Comparison of ENCODE assay signal across 8 mouse cellular contexts in genomic region chrX:12068978-12069724, GRCm38 (mm10).
DNase-seq lines count a peak whose midpoint lies in the region; ATAC-seq and TF ChIP-seq lines count a peak whose summit lies in the region.

No protein-coding gene starts in this region.

- peaks cover 59 to 87% of the 10 kb centered on the region in 2 experiments for H3K4me1 ChIP-seq in heart, embryonic 14.5 days (ENCODE audit: control insufficient read depth in 2 of 2, insufficient read depth in 2 of 2, low read length in 2 of 2)
- peaks cover 45% of the 10 kb centered on the region for H3K4me1 ChIP-seq in embryonic facial prominence, embryonic 14.5 days (ENCODE audit: control insufficient read depth, insufficient read depth, low read length)

- no peaks in the 10 kb centered on the region for H3K9me3 ChIP-seq in heart, embryonic 14.5 days (ENCODE audit: control insufficient read depth, low read length)
- H3K9me3 ChIP-seq in embryonic facial prominence, embryonic 14.5 days (ENCODE audit: control insufficient read depth, low read length): no peaks in the 10 kb centered on the region

- H3K9ac ChIP-seq in heart, embryonic 14.5 days (ENCODE audit: low read length): peak overlapping the region; percentile 38; the same call in 1 of the 2 replicates
- H3K9ac ChIP-seq in embryonic facial prominence, embryonic 14.5 days (ENCODE audit: low read depth, low read length): 0 out of 2 replicates have a peak overlapping the region, but pooled peaks have one; percentile 14

- H3K4me2 ChIP-seq in heart, embryonic 14.5 days (ENCODE audit: low read length): peak overlapping the region; percentile 50
- H3K4me2 ChIP-seq in embryonic facial prominence, embryonic 14.5 days (ENCODE audit: low read depth, low read length): peak overlapping the region; percentile 41

- H3K27ac ChIP-seq in heart, embryonic 14.5 days (replicated peaks in 1 of 2; ENCODE audit: control insufficient read depth in 1 of 2, insufficient read depth in 1 of 2, low read depth in 2 of 2, low read length in 2 of 2): 0 out of 4 replicates have a peak overlapping the region, but pooled peaks of 1 of the 2 experiments have one; percentile 14
- peak overlapping the region; percentile 39; the same call in 1 of the 2 replicates for H3K27ac ChIP-seq in embryonic facial prominence, embryonic 14.5 days (replicated peaks; ENCODE audit: low read depth, low read length)

- H3K36me3 ChIP-seq in heart, embryonic 14.5 days (ENCODE audit: control insufficient read depth, insufficient read depth, low read length): no peaks in the 10 kb centered on the region
- no peaks in the 10 kb centered on the region for H3K36me3 ChIP-seq in C2C12 (ENCODE audit: control insufficient read depth, insufficient read depth)
- H3K36me3 ChIP-seq in embryonic facial prominence, embryonic 14.5 days (ENCODE audit: control insufficient read depth, insufficient read depth, low read length): no peaks in the 10 kb centered on the region

- no peak for DNase-seq in heart, adult 9 months (ENCODE audit: low spot score in 2 of 2)
- peak; percentile 76 for DNase-seq in embryonic facial prominence, embryonic 14.5 days (ENCODE audit: low spot score)
- DNase-seq in layer of hippocampus, postnatal 10 days (ENCODE audit: low spot score in 2 of 2): peak; percentile 19 to 37
- DNase-seq in naive thymus-derived CD4-positive, alpha-beta T cell, adult 2 months (ENCODE audit: low read depth): peak; percentile 62
- DNase-seq in ovary, adult 18-20 months (ENCODE audit: low spot score): no peak
- no peak for DNase-seq in frontal cortex, postnatal 25 days (ENCODE audit: low spot score in 2 of 2)

- peaks cover 23% of the 10 kb centered on the region for H3K79me3 ChIP-seq in C2C12 (ENCODE audit: low read depth)

- H3ac ChIP-seq in C2C12 (ENCODE audit: control insufficient read depth, insufficient read length, low read depth): no peak overlapping the region

- H3K4me3 ChIP-seq in heart, embryonic 14.5 days (ENCODE audit: control insufficient read depth in 1 of 2, insufficient read depth in 1 of 2, low read depth in 1 of 2, low read length in 2 of 2): no peak overlapping the region
- no peak overlapping the region for H3K4me3 ChIP-seq in C2C12 (ENCODE audit: insufficient read depth, poor library complexity, severe bottlenecking)
- H3K4me3 ChIP-seq in embryonic facial prominence, embryonic 14.5 days (ENCODE audit: low read depth, low read length): no peak overlapping the region

- peak; percentile 42; the same call in 1 of the 2 replicates for ATAC-seq in heart, embryonic 14.5 days (ENCODE audit: insufficient number of reproducible peaks, insufficient read depth, low FRiP score, low read depth)
- ATAC-seq in embryonic facial prominence, embryonic 14.5 days (ENCODE audit: low read depth): peak; percentile 82

- peaks cover 88% of the 10 kb centered on the region for H3K79me2 ChIP-seq in C2C12 (ENCODE audit: control insufficient read depth, insufficient read depth)

- peaks cover 12% of the 10 kb centered on the region; the same call in 1 of the 2 replicates for H3K27me3 ChIP-seq in heart, embryonic 14.5 days (ENCODE audit: control insufficient read depth, insufficient read depth, low read length)
- H3K27me3 ChIP-seq in C2C12 (ENCODE audit: control insufficient read depth, insufficient read depth, insufficient read length): no peaks in the 10 kb centered on the region
- H3K27me3 ChIP-seq in embryonic facial prominence, embryonic 14.5 days (replicated peaks; ENCODE audit: control insufficient read depth, insufficient read depth, low read length): peaks cover 59% of the 10 kb centered on the region

- 6% methylated on average over 26 of the region's 26 CpGs for WGBS in heart, embryonic 14.5 days
- WGBS in embryonic facial prominence, embryonic 14.5 days: 10% methylated on average over 23 of the region's 26 CpGs

- TF ChIP-seq CTCF in C2C12 (IDR thresholded peaks at IDR 0.05; ENCODE audit: control insufficient read depth, insufficient read depth, insufficient read length): no peak

TF ChIP-seq in C2C12, 6 proteins besides CTCF, POLR2A, EP300 and RAD21:
- TF ChIP-seq MYOD1 (IDR thresholded peaks at IDR 0.05; ENCODE audit: control insufficient read depth, insufficient read length, low read depth) (peak; percentile 59), FOSL1 (IDR thresholded peaks at IDR 0.05; ENCODE audit: insufficient read depth, low read length, poor library complexity, severe bottlenecking) (no peak)

Comparison
In these comparisons a context has a peak if more than half of its experiments do, and no peak if none do; other contexts are left out.
1. DNase-seq: peak in embryonic facial prominence, embryonic 14.5 days (single experiment), layer of hippocampus, postnatal 10 days (2 of 2) and naive thymus-derived CD4-positive, alpha-beta T cell, adult 2 months (single experiment); none in heart, adult 9 months (0 of 2), ovary, adult 18-20 months (single experiment) and frontal cortex, postnatal 25 days (0 of 2).